Mouse (Mus musculus) kidney, postnatal 10 days (tissue): ENCODE results near the gene Sept12.

Experiments used
- DNase-seq: peaks from one replicate; pipeline ENCODE4 v3.0.0; 2021; ENCODE audit warnings: mixed read lengths

Sept12 gene

DNA sequence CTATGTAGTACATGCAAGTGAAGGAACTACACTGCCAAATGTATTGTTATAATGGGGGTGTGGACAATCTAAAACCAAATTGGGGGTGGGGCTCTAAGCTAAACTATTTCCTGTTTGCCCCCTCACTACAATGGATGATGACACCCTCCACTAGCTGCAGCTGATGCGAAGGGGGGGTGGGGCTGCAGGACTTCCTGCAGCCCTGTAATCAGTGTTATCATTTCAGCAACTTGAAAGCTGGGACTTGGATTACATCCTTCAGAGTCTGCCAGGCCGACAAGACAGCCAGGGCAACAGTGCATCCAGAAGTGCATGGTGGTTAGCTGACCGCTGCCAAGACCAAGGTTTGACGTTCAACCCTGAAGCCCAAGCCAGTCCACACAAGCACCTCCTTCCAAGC, 26.0 kb downstream of the Sept12 start:
- peak; percentile 56 for DNase-seq

DNA sequence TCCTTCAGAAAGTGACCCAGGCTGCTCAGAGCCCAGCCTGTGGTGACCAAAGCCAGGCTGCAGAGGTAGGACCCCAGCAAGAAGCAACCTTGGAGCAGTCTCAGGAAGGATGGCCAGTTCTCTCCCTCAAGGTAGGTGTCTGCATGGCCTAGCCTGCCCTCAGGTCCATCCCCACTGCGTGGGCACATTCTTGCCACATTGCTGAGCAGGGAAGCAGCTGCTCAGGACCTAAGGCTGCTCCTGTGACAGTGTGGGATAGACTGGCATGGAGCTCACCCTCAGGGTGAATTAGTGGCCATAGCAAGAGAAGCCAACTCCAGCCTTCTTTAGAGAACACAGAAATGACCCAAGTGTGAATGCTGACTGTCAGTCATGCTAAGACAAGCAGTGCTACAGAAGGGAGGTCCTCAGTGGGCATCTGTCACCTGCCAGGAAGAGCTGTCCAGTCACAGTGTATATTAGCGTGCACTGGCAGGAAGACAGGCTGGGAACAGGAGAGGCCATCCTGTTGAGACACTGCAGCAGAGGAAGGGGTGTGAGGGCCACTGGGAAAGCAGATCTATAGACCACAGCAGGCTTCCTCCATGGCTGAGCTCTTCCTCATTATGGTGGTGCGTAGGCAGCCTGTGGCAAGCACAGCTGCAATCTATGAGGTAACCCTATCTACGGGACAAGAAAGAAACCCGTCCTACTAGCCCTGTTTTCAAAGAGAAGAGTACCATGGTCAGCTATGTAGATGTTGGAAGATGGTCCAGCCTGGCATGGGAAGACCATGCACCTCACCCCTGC, 28.4 kb downstream of the Sept12 start:
- peak; percentile 6 for DNase-seq

DNA sequence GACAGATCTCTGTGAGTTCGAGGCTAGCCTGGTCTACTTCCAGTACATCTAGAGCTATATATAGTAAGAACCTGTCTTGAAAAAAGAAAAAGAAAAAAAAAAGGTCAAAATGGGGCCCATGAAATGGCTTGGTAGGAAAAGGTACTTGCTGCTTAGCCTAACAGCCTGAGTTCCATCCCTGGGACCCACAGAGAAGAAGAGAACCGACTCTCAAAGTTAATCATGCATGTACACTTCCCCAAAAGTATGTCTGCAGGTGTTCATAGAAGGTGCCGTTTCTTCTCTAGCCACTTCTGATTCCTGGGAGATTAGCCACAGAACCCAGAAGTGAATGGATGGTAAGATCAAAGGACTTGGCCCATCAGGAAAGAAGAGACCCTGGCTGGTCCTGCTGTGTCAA, 29.2 kb downstream of the Sept12 start:
- DNase-seq, result no peak

DNA sequence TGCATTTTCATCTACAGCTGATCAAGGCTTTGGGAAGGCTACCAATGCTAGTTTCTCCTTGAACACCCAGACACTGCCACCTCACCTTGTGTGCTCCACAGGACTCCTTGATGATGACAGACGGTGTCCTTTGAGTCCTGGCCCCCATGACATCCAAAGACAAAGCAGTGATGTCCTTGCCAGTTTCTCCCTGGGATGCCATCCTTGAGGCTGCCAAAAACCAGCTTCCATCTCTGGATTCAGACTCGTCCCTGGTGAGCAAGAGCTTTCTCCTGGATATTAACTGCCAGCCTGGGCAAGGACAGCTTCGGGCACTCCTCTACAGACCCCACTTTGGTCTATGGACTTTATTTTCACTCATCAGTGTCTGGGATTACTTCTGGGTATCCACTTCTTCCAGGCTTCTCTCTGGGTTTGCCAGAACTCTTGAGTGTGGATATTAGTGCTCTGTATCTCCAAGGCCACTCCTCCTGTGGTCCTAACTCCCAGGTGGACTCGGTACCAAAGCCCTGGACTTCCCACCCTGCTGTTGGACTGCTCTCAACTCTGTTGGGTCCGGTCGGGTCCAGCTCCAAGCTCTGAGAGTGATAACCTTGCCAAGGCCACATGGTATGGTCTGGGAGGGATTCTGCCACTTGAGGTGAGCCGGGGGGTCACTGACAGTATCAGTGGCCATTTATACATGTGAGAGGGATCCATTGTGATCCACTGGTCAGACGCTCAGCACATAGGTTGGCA, 32.1 kb downstream of the Sept12 start:
- DNase-seq, result no peak

DNA sequence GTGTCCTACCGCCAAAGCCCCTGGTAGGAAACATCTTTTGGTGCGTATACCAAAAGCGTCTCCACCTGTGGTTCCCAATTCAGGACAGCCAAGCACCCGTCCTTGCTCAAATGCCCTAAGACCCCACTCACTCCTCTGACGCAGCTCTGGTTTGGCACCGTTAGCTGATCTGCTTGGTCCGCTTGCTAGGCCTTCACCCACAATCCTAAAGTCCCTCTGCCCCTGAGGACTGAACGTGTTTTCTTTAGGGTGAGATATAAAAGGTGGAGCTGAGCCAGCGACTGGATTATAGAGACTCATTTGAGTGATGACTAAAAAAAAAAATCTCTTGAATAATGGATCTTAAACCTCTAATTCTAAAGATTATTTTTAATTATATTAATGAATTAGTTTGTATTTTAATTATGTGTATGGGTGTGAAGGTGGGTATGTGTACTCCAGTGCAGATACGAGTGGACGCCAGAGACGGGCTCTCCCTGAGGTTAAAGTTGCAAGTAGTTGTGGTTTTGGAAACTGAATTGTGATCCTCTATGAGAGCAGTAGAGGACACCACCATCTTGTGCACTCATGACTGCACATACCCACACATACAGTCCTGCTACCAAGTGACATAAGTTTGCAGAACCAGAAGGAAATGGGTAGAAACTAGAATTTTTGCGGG, 32.8 kb downstream of the Sept12 start:
- no peak for DNase-seq

DNA sequence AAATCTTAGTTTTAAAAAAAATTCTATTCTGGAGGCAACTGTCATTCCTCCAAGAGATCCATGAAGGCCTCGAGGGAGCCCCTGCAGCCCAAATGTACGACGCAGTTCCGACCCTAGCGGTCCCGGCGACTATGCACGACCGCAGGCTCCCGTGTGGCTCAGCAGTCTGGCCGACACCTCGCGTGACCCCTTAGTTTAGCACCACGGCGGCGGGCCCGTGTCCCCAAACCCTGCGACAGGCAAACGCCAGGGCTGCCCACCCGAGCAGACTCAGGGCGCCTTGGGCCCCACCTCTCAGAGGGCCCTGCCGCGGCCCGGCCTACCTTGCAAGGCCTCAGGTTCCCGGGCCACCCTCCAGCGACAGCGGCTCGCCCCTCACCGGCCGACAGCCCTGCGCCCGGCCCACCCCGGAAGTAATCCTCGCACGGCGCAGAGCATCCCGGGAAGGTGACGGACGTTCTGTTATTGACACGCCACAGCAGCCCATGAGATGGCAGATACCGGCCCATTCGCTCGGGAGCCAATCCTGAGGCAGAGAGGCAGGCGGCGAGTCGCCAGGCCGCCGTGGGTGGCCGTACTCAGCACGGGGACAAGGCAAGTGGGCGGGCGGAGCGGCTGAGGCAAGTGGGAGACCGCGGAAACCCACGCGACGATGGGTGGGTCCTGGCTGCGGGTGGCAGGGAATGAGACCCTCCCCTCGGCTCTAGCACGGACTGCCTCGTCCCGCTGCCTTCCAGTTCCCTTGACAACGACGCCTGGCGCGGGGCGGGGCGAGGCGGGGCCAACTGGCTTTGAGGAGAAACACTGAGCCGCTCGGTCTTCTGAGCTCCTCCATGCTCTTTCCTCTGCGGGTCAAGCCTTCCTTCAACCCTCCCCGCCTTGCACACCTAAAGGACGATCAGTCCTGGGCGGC, 33.6 kb downstream of the Sept12 start, which contains the start of gene Anks3:
Gene Anks3 (minus strand): TSS at position 409 of the 913 bp plus-strand sequence.
- peak; percentile 98 for DNase-seq

DNA sequence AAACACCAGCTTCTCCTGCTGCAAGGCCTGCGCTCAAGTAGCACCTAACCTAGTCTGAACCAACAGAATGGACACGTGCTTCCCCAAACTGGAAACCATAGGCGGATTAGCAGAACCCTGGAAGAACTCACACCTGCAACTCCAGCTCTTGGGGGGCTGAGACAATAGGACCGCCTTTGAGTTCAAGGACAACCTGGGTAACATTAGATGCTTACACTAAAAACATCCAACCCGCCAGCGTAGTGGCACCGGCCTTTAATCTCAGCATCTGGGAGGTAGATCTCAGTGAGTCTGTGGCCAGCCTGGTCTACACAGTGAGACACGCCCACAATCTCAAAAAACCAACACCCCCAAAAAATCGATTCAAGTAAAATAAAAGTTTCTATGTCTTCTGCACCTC, 34.3 kb downstream of the Sept12 start:
- DNase-seq, result no peak

DNA sequence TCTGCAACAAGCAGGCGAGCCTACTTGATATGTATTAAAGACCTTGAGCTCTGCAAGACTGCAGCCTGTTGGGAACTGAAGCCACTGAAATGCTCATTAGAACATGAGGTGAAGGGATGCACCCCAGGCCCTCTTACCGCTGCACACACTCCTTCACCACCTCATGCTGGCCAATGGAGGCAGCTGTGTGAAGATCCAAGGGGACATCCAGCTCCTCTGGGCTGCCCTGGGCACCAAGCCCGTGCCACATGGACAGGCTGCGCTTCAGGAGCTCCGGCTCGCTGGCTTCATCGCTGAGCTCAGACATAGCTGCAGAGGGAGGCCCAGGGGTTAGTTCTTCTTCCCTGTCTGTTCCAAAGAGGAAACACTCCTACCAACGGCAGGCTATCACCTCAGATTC, 37.4 kb downstream of the Sept12 start:
- no peak for DNase-seq

DNA sequence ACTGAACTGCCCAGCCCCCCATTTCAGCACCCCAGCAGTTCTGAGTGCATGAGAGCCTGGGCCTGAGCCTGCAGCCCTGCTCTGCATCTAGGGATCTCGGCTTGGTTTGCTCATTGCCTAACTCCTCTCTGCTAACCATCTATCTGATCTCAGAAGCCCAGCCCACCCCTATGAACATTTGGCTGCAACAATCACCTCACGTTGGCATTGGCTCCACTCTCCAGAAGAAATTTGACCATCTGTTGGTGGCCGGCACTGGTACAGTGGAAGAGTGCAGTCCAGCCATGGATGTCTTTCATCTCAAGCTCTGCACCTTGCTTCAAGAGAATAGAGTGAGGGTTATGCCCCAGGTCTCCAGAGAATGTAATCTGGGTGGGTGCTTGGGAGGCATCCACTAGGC, 40.2 kb downstream of the Sept12 start:
- no peak for DNase-seq

DNA sequence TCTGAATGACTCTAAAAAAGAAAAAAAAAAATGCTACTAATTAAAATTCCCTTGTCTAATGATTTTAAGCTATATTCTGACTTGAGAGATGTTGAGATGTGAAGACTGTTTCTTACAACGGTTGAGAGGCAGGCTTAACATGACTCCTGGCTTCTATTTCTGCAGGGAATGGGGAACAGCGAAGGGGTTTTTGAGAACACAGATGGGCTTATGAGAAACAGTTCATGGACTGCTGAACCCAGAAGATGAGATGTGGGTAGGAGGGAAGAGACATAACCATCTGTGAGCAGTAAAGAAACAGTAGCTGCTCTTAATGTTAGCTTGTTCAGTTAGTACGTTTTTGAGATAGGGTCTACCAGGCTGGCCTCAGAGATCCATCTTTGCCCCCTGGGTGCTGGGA, 41.0 kb downstream of the Sept12 start:
- no peak for DNase-seq

DNA sequence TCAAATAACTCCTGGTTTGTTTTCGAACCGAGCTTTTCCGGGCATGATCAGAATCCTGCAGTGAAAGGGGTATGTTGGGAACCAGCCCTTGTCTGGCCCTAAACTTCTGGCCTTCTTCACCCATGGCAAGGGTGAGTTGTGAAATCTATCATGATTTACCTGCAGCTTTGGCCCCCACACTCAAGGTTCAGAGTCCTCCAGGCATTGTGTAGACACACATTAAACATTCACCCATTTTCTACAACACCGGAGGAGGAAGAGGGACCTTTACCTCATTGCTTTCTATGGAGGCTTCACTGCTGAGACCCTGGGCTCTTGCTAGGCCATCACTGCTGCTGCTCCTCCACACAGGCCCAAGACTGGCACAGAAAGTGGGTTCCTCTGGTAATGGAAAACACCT, 50.3 kb downstream of the Sept12 start:
- DNase-seq, result no peak

DNA sequence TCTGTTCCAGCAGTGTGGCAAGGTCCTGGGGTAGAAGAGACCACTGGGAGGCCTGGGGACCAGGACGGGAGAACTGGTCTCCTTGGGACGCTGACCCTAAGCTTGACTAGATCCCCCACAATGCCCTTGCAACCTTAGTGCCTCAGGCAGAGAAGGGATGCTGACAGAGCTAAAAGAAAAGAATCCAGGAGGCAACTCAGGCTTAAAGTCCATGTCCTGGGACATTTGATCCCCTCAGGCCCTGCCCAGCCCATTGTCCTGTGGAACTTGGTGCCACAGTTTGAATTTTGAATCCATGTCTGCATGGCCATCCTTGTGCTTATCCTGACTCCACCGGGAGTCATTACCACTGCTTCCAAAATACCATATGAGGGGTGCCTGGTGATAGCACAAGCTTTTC, 51.5 kb downstream of the Sept12 start:
- DNase-seq, result no peak

DNA sequence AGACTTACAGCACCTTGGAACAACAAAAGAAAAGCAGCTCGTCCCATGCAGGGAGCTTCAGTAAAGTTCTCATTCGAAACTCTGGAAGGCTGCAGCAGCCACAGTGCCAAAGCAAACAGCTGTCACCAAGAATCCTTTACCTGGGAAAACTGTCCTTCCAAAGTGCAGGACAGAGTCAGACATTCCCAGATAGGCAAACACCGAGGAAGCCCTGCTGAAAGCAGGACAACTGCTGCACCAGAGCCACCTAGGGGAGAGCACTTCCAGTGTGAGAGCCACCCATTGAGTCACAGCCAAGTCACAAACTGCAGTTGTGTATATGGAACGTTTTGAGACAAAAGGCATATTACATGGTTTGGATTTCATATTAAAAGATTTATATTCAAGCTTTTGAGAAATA, 52.2 kb downstream of the Sept12 start:
- DNase-seq, result no peak

DNA sequence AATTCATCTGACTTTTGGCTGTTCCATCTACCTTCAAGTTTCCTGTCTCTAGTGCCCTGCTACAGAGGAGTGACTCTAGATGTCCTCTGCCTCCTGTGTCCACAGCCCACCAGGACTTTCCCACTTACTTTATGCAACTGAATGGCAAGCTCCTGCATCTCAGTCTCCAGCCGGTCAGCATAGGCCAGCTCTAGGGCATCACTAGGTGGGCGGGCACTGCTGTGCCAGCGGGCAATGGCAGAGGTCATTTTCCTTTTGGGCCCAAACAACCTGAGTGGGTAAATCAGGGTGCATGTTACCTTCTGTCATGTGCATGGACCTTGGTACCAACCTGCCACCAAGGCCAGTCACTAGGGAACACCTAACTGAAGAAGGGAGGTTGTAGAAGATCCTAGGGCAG, 54.2 kb downstream of the Sept12 start:
- DNase-seq, result no peak

DNA sequence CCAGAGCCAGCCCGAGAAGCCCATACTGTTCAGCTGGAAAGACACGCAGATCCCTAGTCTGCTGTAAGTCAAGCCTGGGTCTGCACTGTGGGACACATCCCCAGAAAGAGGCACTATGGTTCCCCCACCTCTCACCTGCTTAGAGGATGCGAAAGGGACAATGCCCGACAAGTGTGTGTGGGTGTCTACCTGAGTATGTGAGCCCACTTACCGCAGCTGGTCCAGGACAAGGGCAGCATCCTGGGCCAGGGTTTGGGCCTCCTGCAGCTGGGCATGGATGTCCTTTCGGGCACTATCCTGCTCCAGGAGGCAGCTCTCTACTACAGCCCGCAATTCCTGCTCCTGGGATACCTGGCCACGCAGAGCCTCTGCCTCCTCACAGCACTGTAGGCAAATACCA, 54.8 kb downstream of the Sept12 start:
- no peak for DNase-seq

DNA sequence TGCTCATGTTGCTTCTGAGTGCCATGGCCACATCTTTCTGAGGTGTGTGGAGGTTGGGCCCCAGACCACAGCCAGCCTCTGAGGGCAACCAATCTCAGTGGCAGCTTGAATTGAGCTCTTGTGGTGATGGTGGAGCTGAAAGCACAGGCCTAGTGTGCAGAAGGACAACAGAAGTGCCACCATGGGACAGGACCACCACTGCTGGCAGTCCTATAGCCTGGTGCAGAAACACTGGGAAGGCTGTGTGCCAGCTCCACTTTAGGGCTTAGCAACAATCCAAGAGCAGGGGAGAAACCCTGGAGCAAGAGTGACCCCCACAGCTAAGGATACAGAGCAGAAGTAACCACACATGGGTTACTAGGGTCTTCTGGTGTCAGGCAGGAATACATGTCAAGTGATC, 56.6 kb downstream of the Sept12 start:
- no peak for DNase-seq

DNA sequence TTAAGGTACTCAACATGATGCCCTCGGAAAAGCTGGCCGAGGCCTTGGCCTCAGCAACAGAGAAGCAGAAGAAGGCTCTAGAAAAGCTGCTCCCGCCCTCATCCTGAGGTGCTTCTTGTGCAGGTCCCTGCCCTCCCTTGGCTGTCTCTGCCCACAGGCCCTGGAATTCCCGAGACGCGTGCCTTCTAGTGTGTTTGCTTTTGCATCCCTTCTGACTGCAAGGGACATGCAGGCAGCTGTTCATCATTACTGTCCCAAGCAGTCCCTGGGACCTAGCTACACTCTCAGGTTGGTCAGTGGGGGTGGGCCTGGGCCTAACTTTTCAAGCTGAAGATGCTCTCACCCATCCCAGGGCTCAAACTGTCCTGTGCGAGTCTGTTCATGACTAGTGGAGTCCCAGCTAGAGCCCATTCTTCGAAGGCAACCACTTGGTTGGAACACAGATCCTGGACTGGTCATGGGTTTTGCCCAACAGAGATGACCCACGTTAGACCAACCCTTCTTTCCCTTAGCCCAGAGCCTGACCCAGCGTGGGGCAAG, 57.3 kb downstream of the Sept12 start:
- no peak for DNase-seq

DNA sequence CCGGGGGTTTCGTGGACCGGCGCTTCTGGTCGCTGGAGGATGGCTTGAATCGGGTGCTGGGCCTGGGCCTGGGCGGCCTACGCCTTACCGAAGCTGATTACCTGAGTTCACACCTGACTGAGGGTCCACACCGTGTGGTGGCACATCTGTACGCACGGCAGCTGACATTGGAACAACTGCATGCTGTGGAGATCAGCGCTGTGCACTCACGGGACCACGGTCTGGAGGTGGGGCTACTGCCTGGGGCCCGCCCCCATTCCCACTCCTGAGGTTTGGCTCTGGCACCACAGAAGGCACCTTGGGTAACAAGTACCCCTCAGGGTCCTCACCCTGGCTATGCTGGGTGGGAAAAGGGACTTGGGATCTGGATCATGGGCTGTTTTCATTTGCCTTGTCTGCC, 58.2 kb downstream of the Sept12 start:
- peak; percentile 67 for DNase-seq

DNA sequence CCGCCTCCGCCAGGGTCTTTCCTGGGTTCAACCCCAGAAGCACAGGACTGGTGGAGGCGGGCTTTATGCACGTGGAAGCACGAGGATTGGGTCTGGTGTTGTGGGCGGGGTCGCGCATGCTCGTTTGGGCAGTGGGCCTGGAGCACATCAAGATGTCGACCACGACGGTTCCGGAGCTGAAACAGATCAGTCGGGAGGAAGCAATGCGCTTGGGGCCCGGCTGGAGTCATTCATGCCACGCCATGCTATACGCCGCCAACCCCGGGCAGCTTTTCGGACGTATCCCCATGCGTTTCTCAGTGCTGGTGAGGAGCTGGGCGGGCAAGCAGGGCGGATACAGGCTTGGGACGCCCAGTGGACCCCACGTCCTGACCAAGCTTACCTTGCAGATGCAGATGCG, 58.7 kb downstream of the Sept12 start:
- peak; percentile 98 for DNase-seq

DNA sequence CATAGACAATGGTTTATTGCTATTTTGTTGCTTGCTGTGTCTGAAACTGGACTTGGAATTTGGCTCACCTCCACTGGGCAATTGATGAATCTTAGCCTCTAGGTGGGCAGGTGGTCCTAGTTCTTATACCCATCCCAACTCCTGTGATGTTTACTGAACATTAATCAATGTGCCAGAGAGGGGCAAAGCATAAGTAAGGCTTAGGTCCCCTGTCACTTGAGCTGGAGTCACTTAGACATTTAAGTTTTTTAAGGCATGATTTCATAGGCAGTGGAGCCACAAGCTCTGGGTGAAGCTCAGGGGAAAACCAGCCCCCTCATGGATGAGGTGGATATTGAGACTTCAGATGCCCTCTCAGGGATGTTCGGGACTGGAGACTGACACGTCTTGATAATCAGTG, 59.2 kb downstream of the Sept12 start, which contains the start of gene Nudt16l1:
Gene Nudt16l1 (plus strand): TSS at position 301 of the 400 bp plus-strand sequence.
- DNase-seq, result no peak

DNA sequence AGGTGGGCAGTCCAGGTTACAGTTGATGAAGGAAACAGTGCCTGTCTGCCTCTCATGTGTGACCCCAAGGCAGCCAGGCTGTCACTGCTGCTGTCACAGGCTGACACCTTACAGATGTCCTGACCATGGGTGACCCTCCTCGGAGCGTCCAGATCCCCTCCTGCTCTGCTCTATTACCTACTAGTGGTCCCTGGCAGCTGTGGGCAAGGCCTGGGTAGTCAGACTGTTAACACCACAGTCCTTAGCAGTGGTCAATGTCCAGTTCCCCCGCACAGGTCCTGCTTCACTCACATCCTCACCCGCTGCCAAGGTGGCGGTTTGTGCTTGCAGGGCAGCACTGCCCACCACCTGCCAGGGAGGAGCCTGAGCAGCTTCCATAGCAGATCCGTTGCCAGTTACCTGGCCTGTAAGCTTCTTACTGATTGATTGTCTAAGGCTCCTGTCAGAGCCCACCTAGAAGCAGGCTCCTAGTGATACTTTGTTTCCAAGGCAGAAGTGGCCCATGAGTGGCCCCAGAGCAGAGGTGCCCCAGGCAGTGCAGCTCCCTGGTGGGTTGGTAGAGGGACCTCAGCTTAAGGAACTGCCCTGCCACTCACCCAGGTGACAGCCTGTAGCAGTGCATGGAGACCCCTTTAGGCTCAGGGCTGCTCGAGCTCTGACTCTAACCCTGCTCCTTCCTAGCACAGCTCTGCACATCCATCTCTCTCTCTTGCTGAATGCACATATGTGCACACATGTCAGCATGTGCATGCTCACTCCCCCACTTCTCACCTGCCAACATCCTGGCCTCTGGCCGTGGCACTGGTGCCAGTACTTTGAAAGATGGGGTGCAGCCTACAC, 60.1 kb downstream of the Sept12 start:
- peak; percentile 50 for DNase-seq
